Comparison of ENCODE assay signal across 19 mouse cellular contexts in the genomic region with DNA sequence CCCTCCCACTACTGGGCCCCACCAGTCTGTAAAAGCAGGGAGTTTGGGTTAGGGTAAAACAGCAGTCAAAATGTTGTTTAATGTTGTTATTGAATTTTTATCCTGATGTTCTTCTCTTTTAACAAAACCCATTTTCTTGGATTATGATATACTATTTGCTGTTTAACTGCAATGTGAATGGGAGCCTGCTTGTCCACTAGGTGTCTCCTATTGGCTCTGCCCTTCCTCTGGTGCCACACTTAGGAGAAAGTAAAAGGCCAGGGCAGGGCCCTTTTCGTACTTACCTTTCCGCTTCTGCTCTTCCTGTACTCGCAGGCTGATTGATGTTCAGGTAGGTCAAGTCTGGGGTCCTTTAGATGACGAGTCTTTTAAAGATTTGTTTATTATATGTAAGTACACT. TPM values are rescaled to one million over a fixed set of nuclear protein-coding genes. Genes with fewer than 3 reads are reported as not detected.
DNase-seq lines count a peak whose midpoint lies in the region; ATAC-seq and TF ChIP-seq lines count a peak whose summit lies in the region.
"Had no signal": no experiment of that assay in that cellular context is flagged by ENCODE, and none has a peak within 500 bp of the region (broad histone marks: within the 10 kb centered on the region; RNA-seq: fewer than 3 reads in every experiment).

No protein-coding gene starts in this region.

- 89% methylated on average over 4 of the region's 4 CpGs for WGBS in heart, embryonic 12.5 days

- peaks cover 12% of the 10 kb centered on the region; the same call in 1 of the 2 replicates for H3K36me3 ChIP-seq in heart, embryonic 12.5 days
- H3K36me3 ChIP-seq: forebrain, embryonic 12.5 days; intestine, embryonic 15.5 days; midbrain, embryonic 12.5 days; neural tube, embryonic 13.5 days had no signal

- TF ChIP-seq CTCF in layer of hippocampus, adult 2 months (conservative IDR thresholded peaks at IDR 0.05) = peak; percentile 76
- TF ChIP-seq CTCF in Patski (IDR thresholded peaks at IDR 0.05) = peak; percentile 39

- peak; percentile 70 for DNase-seq in heart, adult 11 months
- DNase-seq in layer of hippocampus, adult 2 months (ENCODE audit: low spot score in 2 of 2) = no peak
- DNase-seq in layer of hippocampus, postnatal 36 days = no peak
- peak; percentile 32 for DNase-seq in 416B (ENCODE audit: low read depth)
- no peak for DNase-seq in Patski (ENCODE audit: low read depth, low spot score)
- no peak for DNase-seq in B cell, adult 2 months
- DNase-seq: cerebellum, adult 8-10 months; gastrocnemius, postnatal 25 days; kidney, postnatal 10 days; thymus, postnatal 4 days had no signal

- ATAC-seq in heart, embryonic 12.5 days (ENCODE audit: insufficient number of reproducible peaks, low FRiP score) = no peak
- ATAC-seq in Patski = no peak

- H3K9ac ChIP-seq in heart, embryonic 12.5 days = no peak overlapping the region
- H3K9ac ChIP-seq: forebrain, embryonic 12.5 days; intestine, embryonic 15.5 days; liver, embryonic 12.5 days; lung, embryonic 15.5 days; midbrain, embryonic 12.5 days; neural tube, embryonic 13.5 days had no signal

- CTCF ChIA-PET in Patski (lab: Charles Lee) = no interaction called here

- H3K4me3 ChIP-seq in heart, embryonic 12.5 days = no peak overlapping the region
- no peak overlapping the region for H3K4me3 ChIP-seq in layer of hippocampus, adult 2 months
- H3K4me3 ChIP-seq: forebrain, embryonic 12.5 days; intestine, embryonic 15.5 days; liver, embryonic 12.5 days; lung, embryonic 15.5 days; midbrain, embryonic 12.5 days; neural tube, embryonic 13.5 days had no signal

- no peak overlapping the region for H3K4me2 ChIP-seq in heart, embryonic 12.5 days
- H3K4me2 ChIP-seq: forebrain, embryonic 12.5 days; hindbrain, embryonic 14.5 days; intestine, embryonic 15.5 days; liver, embryonic 12.5 days; lung, embryonic 15.5 days; midbrain, embryonic 12.5 days; neural tube, embryonic 13.5 days had no signal

- in situ Hi-C loops in Patski (cut with MboI; ENCODE audit: low pct_unique_long_range_greater_than_20kb) = no loop called here

- peaks cover 39% of the 10 kb centered on the region for H3K4me1 ChIP-seq in heart, embryonic 12.5 days (replicated peaks)
- H3K4me1 ChIP-seq: intestine, embryonic 15.5 days had no signal

- POLR2A ChIA-PET in Patski (lab: Charles Lee) = no interaction called here

- no peaks in the 10 kb centered on the region for H3K27me3 ChIP-seq in heart, embryonic 12.5 days (replicated peaks)
- H3K27me3 ChIP-seq in Patski = no peaks in the 10 kb centered on the region
- H3K27me3 ChIP-seq: intestine, embryonic 15.5 days; liver, embryonic 12.5 days; lung, embryonic 15.5 days had no signal

- no peak overlapping the region for H3K27ac ChIP-seq in heart, embryonic 12.5 days (ENCODE audit: poor library complexity, severe bottlenecking)
- H3K27ac ChIP-seq in layer of hippocampus, adult 2 months = no peak overlapping the region
- H3K27ac ChIP-seq: forebrain, embryonic 12.5 days; hindbrain, embryonic 14.5 days; intestine, embryonic 15.5 days; liver, embryonic 12.5 days; lung, embryonic 15.5 days; neural tube, embryonic 13.5 days had no signal

- no peaks in the 10 kb centered on the region for H3K9me3 ChIP-seq in heart, embryonic 12.5 days (replicated peaks)
- H3K9me3 ChIP-seq: forebrain, embryonic 12.5 days; G1E; intestine, embryonic 15.5 days; liver, embryonic 12.5 days; lung, embryonic 15.5 days; midbrain, embryonic 12.5 days; neural tube, embryonic 13.5 days had no signal

RNA-seq across cellular contexts. Expression of a gene that starts 40.6 kb away (rescaled TPM):
- polyA plus RNA-seq in heart, embryonic 12.5 days (2016; fragmentation: Nextera tagmentation; extraction: Ambion mirVana) = 76.6 and 76.7 TPM in 2 replicates
- total RNA-seq in layer of hippocampus, adult 2 months (2021) = 100 to 1,000 TPM; 146 to 151 TPM
- total RNA-seq in layer of hippocampus, postnatal 36 days (2021) = 100 to 1,000 TPM; 136 to 140 TPM
- polyA plus RNA-seq in Patski (2021) = 63.7 TPM

RNA-seq across cellular contexts. Expression of a gene that starts 40.8 kb away (rescaled TPM):
- polyA plus RNA-seq in heart, embryonic 12.5 days (2016; fragmentation: Nextera tagmentation; extraction: Ambion mirVana) = 8.2 and 9.1 TPM in 2 replicates
- 10 to 100 TPM; 21.6 to 25.4 TPM for total RNA-seq in layer of hippocampus, adult 2 months (2021)
- 10 to 100 TPM; 27.6 to 30.1 TPM for total RNA-seq in layer of hippocampus, postnatal 36 days (2021)
- 15.4 TPM for polyA plus RNA-seq in Patski (2021)

Comparison
In these comparisons a context has a peak if more than half of its experiments do, and no peak if none do; other contexts are left out.
1. DNase-seq: peak in heart, adult 11 months (single experiment) and 416B (single experiment); none in layer of hippocampus, adult 2 months (0 of 2), layer of hippocampus, postnatal 36 days (0 of 2), Patski (single experiment) and B cell, adult 2 months (0 of 2).